Mouse (Mus musculus): ENCODE measurements around the gene Gm27029. TPM values are rescaled to one million over a fixed set of nuclear protein-coding genes. Genes with fewer than 3 reads are reported as not detected.
A peak's percentile ranks its signal among the peaks of the same experiment; 100 is the strongest.
"Not testable (repeated sequence)": the region's sequence is repeated elsewhere in the genome, so short reads cannot be mapped to it uniquely, and the experiment has no call there.

Gene Gm27029
- polyA plus RNA-seq, 1 experiment from 2014 or later = 2.2 TPM

DNA sequence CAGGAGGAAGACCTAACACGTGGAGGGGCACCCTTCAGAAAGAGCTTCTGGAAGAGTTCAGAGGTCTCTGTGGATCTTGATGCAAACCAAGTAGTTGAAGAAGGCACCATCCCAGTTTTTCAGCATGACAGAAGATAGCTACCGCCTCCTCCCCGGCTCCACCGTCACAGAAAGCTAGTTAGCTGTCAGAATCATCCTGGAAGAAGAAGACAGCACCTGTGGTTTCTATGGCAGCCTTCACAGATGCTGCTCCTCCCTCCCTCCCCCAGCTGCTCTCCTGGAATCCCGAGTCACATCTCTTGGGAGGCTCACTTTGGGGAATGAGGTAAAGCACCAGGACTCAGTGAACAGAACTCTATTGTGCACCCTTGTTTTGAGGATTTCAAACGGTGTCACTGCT is 5.6 kb downstream of the Gm27029 start:
- ATAC-seq (ENCODE audit: low read depth) = no peak

DNA sequence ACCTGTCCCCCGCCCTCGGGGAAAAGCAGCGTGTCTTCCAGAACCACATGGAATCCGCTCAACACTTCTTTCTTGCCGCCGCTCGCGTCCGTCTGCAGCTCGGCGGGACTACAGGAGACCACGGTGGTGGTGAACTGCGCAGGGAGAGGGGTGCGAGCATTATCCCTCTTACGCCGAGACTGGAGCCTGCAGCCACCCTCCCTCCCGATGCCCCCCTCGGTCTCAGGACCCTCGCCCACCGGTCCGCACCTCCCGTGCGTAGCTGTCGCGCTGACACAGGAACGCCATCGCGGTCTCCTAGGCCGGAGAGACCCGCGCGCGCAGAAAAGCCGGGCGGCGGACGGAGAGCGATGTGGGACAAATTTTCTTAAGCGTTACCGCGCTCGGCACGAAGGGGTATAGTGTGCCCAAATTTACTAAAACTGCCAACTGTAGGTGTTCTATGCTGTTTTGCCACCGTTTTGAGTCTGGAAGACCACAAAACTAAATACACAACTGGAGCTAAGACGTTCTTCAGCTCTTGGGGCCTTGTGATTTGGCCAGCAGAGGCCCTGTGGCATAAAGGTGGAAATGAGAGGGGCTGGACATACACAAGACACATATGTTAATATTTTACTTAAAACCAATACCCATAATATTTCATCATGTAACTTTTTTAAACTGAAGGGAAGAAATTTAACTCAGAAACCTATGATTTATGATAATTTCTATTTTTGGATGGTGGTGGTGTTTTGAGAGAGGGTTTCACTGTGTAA is 7.3 kb downstream of the Gm27029 start, which contains the start of gene Aarsd1:
Aarsd1 (minus strand) TSS at position 515 of the 755 bp plus-strand sequence.
- peak within 1 kb of the TSS; percentile 88 for H3K4me3 ChIP-seq (ENCODE audit: low read depth, low read length)
- H3K4me1 ChIP-seq (ENCODE audit: control insufficient read depth, low read depth, low read length) = peaks cover 8% of the 10 kb centered on the region
- peaks cover 3% of the 10 kb centered on the region; the same call in 1 of the 2 replicates for H3K36me3 ChIP-seq (ENCODE audit: control insufficient read depth, insufficient read depth)
- ATAC-seq (ENCODE audit: low read depth) = peak; percentile 78
- H3K27ac ChIP-seq (ENCODE audit: low read length) = peak within 1 kb of the TSS; percentile 32; the same call in 1 of the 2 replicates
- H3K9ac ChIP-seq (ENCODE audit: low read depth, low read length) = peak within 1 kb of the TSS; percentile 84
- H3K4me2 ChIP-seq (ENCODE audit: low read depth, low read length) = peak within 1 kb of the TSS; percentile 85
- no peaks in the 10 kb centered on the region for H3K27me3 ChIP-seq (ENCODE audit: control insufficient read depth, insufficient read depth, low read depth, low read length)
- WGBS (ENCODE audit: insufficient replicate concordance) = under 1% methylated on average over 45 of the region's 45 CpGs
- H3K9me3 ChIP-seq (replicated peaks; ENCODE audit: control insufficient read depth, low read length) = no peaks in the 10 kb centered on the region

More for the DNA sequence above, 5.6 kb downstream of the Gm27029 start:
- peaks cover 9% of the 10 kb centered on the region for H3K4me1 ChIP-seq (ENCODE audit: control insufficient read depth, low read depth, low read length)
- H3K4me2 ChIP-seq (ENCODE audit: low read depth, low read length) = no peak overlapping the region
- 67% methylated on average over 6 of the region's 6 CpGs for WGBS (ENCODE audit: insufficient replicate concordance)
- no peak overlapping the region for H3K4me3 ChIP-seq (ENCODE audit: low read depth, low read length)
- no peaks in the 10 kb centered on the region for H3K36me3 ChIP-seq (ENCODE audit: control insufficient read depth, insufficient read depth)
- no peak overlapping the region for H3K27ac ChIP-seq (ENCODE audit: low read length)
- no peaks in the 10 kb centered on the region for H3K9me3 ChIP-seq (replicated peaks; ENCODE audit: control insufficient read depth, low read length)
- no peak overlapping the region for H3K9ac ChIP-seq (ENCODE audit: low read depth, low read length)
- H3K27me3 ChIP-seq (ENCODE audit: control insufficient read depth, insufficient read depth, low read depth, low read length) = no peaks in the 10 kb centered on the region

DNA sequence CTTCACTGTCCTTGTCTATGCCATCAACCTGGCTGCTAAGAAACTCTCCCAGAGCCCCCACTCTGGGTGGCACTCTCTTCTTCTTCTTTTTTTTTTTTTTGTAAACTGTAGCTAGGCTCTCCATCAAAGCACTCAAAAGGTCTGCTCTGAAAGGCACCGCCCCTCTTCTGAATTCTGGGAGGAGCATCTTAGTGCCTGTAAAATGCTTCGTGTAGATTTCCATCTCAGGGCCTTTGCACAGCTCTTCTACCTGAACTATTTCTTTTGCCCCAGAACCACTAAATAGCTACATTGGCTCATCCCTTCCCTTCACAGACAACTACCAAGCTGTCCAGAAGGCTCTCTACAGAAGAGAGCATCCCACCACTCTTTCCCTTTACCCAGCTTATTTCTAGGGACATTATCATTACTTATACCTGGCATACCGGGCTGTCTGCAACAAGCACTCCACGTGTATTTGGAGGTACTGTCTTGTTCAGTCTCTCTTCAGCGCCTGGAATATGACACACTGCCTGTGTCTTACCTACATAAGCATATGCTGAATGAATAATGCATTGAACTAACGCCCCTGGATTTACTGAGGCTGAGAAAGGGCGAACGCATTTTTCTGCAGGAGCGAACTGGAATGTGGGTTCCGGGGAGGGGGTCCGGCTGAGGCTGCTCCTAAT is 8.0 kb downstream of the Gm27029 start:
- peaks cover 3% of the 10 kb centered on the region for H3K36me3 ChIP-seq (ENCODE audit: control insufficient read depth, insufficient read depth)
- peak overlapping the region; percentile 84 for H3K9ac ChIP-seq (ENCODE audit: low read depth, low read length)
- peaks cover 8% of the 10 kb centered on the region for H3K4me1 ChIP-seq (ENCODE audit: control insufficient read depth, low read depth, low read length)
- ATAC-seq (ENCODE audit: low read depth) = peak; percentile 46; the same call in 1 of the 2 replicates
- H3K27me3 ChIP-seq (ENCODE audit: control insufficient read depth, insufficient read depth, low read depth, low read length) = no peaks in the 10 kb centered on the region
- no peaks in the 10 kb centered on the region for H3K9me3 ChIP-seq (replicated peaks; ENCODE audit: control insufficient read depth, low read length)
- H3K27ac ChIP-seq (ENCODE audit: low read length) = peak overlapping the region; percentile 32; the same call in 1 of the 2 replicates
- peak overlapping the region; percentile 88 for H3K4me3 ChIP-seq (ENCODE audit: low read depth, low read length)
- WGBS (ENCODE audit: insufficient replicate concordance) = under 1% methylated on average over 11 of the region's 11 CpGs
- peak overlapping the region; percentile 85 for H3K4me2 ChIP-seq (ENCODE audit: low read depth, low read length)

DNA sequence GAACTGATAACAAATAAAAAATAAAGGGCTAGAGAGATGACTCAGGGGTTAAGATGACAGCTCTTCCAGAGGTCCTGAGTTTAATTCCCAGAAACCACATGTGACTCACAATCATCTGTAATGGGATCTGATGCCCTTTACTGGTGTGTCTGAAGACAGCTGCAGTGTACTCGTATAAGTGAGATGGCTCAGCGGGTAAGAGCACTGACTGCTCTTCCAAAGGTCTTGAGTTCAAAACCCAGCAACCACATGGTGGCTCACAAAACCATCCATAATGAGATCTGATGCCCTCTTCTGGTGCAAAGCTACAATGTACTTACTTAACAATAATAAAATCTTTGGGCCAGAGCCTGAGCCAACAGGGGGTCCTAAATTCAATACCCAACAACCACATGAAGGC is 9.3 kb downstream of the Gm27029 start:
- no peaks in the 10 kb centered on the region for H3K27me3 ChIP-seq (ENCODE audit: control insufficient read depth, insufficient read depth, low read depth, low read length)
- no peak overlapping the region for H3K4me3 ChIP-seq (ENCODE audit: low read depth, low read length)
- H3K4me1 ChIP-seq (ENCODE audit: control insufficient read depth, low read depth, low read length) = peaks cover 8% of the 10 kb centered on the region
- H3K4me2 ChIP-seq (ENCODE audit: low read depth, low read length) = no peak overlapping the region
- H3K27ac ChIP-seq (ENCODE audit: low read length) = no peak overlapping the region
- H3K36me3 ChIP-seq (ENCODE audit: control insufficient read depth, insufficient read depth) = peaks cover 6% of the 10 kb centered on the region
- ATAC-seq (ENCODE audit: low read depth) = no peak
- 75% methylated on average over 2 of the region's 2 CpGs for WGBS (ENCODE audit: insufficient replicate concordance)
- H3K9ac ChIP-seq (ENCODE audit: low read depth, low read length) = no peak overlapping the region
- H3K9me3 ChIP-seq (replicated peaks; ENCODE audit: control insufficient read depth, low read length) = no peaks in the 10 kb centered on the region

DNA sequence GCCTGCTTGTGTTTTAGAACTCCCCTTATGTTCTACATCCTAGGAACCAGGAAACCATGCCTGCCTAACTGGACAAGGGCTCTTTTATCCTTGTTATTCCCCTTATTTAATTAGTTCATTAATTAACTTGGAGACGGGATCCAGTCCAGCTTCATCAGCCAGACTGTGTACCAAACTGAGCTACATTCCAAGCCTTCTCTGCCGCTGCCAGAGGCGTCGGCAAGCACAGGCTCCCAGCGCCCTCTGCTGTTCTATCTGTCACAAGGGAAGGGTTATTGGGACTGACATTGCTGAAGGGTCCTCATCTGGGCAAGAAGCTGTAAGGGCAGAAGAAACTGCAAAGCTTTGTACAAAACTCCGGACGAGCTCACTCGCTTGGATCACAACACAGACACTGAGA is 29.5 kb downstream of the Gm27029 start:
- Histone ChIP-seq H3K36me3 (ENCODE audit: control insufficient read depth, insufficient read depth) (no peaks in the 10 kb centered on the region), H3K27me3 (ENCODE audit: control insufficient read depth, insufficient read depth, low read depth, low read length) (no peaks in the 10 kb centered on the region), H3K9me3 (replicated peaks; ENCODE audit: control insufficient read depth, low read length) (no peaks in the 10 kb centered on the region), H3K4me3 (ENCODE audit: low read depth, low read length) (no peak overlapping the region), H3K4me2 (ENCODE audit: low read depth, low read length) (no peak overlapping the region), H3K4me1 (ENCODE audit: control insufficient read depth, low read depth, low read length) (no peaks in the 10 kb centered on the region), H3K9ac (ENCODE audit: low read depth, low read length) (no peak overlapping the region), H3K27ac (ENCODE audit: low read length) (no peak overlapping the region)
- 3% methylated on average over 8 of the region's 8 CpGs for WGBS (ENCODE audit: insufficient replicate concordance)
- ATAC-seq (ENCODE audit: low read depth) = no peak

DNA sequence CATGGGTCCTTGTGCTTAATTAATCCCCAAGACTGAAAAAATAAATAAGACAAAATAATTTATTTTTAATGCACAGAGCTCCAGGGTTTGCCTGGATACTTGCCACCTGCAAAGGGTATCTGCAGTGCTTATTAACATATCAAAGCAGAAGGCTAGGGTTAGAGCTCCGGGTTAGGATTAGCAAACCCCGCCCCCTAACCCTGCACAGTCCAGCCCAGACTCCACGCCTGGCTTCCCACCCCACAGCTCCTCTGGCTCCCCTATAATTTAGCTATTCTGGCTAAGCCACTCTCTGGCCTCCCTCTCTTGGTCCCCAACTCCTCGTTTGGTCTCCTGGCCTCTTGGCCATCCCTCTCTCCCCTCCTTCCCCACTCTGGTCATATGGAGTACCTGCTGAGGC is 42.8 kb downstream of the Gm27029 start:
- H3K4me3 ChIP-seq (ENCODE audit: low read depth, low read length) = no peak overlapping the region
- WGBS (ENCODE audit: insufficient replicate concordance) = 34% methylated on average over 4 of the region's 4 CpGs
- no peak overlapping the region for H3K4me2 ChIP-seq (ENCODE audit: low read depth, low read length)
- H3K9me3 ChIP-seq (replicated peaks; ENCODE audit: control insufficient read depth, low read length) = no peaks in the 10 kb centered on the region
- H3K9ac ChIP-seq (ENCODE audit: low read depth, low read length) = no peak overlapping the region
- no peaks in the 10 kb centered on the region for H3K4me1 ChIP-seq (ENCODE audit: control insufficient read depth, low read depth, low read length)
- no peaks in the 10 kb centered on the region for H3K27me3 ChIP-seq (ENCODE audit: control insufficient read depth, insufficient read depth, low read depth, low read length)
- no peaks in the 10 kb centered on the region for H3K36me3 ChIP-seq (ENCODE audit: control insufficient read depth, insufficient read depth)
- H3K27ac ChIP-seq (ENCODE audit: low read length) = no peak overlapping the region
- ATAC-seq (ENCODE audit: low read depth) = no peak

DNA sequence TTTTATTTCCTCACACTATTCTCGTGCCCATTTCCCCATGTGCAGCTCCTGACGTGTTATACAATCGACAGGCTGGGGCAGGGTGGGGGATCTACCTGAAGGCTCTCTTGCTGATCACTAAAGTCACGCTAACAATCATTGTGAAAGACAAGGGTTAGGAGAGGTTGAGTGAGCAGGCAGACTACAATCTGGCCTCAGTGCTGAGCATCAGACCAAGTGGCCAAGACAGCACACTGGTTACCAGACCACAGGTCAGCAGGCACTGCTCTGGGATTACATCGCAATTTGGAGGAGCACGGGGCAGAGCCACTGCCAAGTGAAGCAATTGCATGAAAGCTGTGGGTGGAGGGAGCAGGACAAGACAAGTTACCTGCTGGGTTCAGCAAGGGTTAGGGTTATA is 45.7 kb downstream of the Gm27029 start:
- peak; percentile 24; the same call in 1 of the 2 replicates for ATAC-seq (ENCODE audit: low read depth)
- H3K9me3 ChIP-seq (replicated peaks; ENCODE audit: control insufficient read depth, low read length) = no peaks in the 10 kb centered on the region

DNA sequence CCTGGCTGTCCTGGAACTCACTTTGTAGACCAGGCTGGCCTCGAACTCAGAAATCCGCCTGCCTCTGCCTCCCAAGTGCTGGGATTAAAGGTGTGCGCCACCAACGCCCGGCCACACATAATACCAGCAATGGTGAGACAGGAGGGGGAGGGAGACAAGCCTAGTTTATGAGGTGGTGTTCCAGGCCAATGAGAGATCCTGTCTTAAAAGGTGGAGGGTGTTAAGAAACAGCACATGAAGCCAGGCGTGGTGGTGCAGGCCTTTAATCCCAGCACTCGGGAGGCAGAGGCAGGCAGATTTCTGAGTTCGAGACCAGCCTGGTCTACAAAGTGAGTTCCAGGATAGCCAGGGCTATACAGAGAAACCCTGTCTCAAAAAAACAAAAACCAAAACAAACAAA is 46.4 kb downstream of the Gm27029 start:
- not testable (repeated sequence) for H3K27ac ChIP-seq (ENCODE audit: low read length); H3K9ac ChIP-seq (ENCODE audit: low read depth, low read length); H3K9me3 ChIP-seq (replicated peaks; ENCODE audit: control insufficient read depth, low read length); H3K4me2 ChIP-seq (ENCODE audit: low read depth, low read length); H3K4me3 ChIP-seq (ENCODE audit: low read depth, low read length); H3K27me3 ChIP-seq (ENCODE audit: control insufficient read depth, insufficient read depth, low read depth, low read length); H3K36me3 ChIP-seq (ENCODE audit: control insufficient read depth, insufficient read depth); H3K4me1 ChIP-seq (ENCODE audit: control insufficient read depth, low read depth, low read length); ATAC-seq (ENCODE audit: low read depth)
- WGBS (ENCODE audit: insufficient replicate concordance) = 69% methylated on average over 8 of the region's 8 CpGs

More for the DNA sequence above, 45.7 kb downstream of the Gm27029 start:
- no peak overlapping the region for H3K4me3 ChIP-seq (ENCODE audit: low read depth, low read length)
- no peaks in the 10 kb centered on the region for H3K27me3 ChIP-seq (ENCODE audit: control insufficient read depth, insufficient read depth, low read depth, low read length)
- no peak overlapping the region for H3K9ac ChIP-seq (ENCODE audit: low read depth, low read length)
- no peak overlapping the region for H3K27ac ChIP-seq (ENCODE audit: low read length)
- H3K36me3 ChIP-seq (ENCODE audit: control insufficient read depth, insufficient read depth) = no peaks in the 10 kb centered on the region
- H3K4me1 ChIP-seq (ENCODE audit: control insufficient read depth, low read depth, low read length) = no peaks in the 10 kb centered on the region
- WGBS (ENCODE audit: insufficient replicate concordance) = 50% methylated on average over 6 of the region's 6 CpGs
- H3K4me2 ChIP-seq (ENCODE audit: low read depth, low read length) = no peak overlapping the region

DNA sequence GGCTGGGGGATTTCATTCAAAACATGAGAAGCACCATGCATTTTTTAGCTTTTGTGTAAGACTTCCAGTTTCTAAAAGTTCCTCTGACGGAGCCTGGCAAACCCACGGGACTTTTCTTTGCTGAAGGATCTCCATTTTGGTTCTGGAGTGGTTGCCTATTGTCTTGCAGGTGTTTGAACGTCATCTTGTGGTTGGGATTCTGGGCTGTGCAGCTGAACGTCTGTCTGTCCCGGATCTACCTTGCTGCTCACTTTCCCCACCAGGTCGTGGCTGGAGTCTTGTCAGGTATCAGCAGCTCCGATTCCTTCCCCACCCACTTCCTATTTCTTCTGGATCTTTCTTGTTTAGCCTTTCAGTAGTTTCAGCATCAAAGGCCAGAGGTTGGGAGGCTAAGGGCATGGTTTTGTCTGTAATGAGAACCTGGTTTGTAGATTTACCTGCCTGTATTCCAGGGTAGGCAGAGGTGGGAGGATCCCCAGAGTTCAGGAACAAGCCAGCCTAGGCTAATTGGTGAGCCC is 50.1 kb downstream of the Gm27029 start:
- Histone ChIP-seq H3K27ac (ENCODE audit: low read length) (no peak overlapping the region), H3K36me3 (ENCODE audit: control insufficient read depth, insufficient read depth) (no peaks in the 10 kb centered on the region), H3K4me2 (ENCODE audit: low read depth, low read length) (no peak overlapping the region), H3K9ac (ENCODE audit: low read depth, low read length) (no peak overlapping the region), H3K4me3 (ENCODE audit: low read depth, low read length) (no peak overlapping the region), H3K27me3 (ENCODE audit: control insufficient read depth, insufficient read depth, low read depth, low read length) (no peaks in the 10 kb centered on the region), H3K4me1 (ENCODE audit: control insufficient read depth, low read depth, low read length) (no peaks in the 10 kb centered on the region), H3K9me3 (replicated peaks; ENCODE audit: control insufficient read depth, low read length) (no peaks in the 10 kb centered on the region)
- WGBS (ENCODE audit: insufficient replicate concordance) = 34% methylated on average over 7 of the region's 7 CpGs
- ATAC-seq (ENCODE audit: low read depth) = no peak
